Mouse (Mus musculus) lung, postnatal 25 days (tissue): ENCODE data around the gene Tmem41b.
A peak's percentile ranks its signal among the peaks of the same experiment; 100 is the strongest.

ENCODE experiments used
- DNase-seq: peaks from one replicate; pipeline ENCODE4 v3.0.0; 2022; ENCODE audit warnings: low spot score

Tmem41b gene

DNA sequence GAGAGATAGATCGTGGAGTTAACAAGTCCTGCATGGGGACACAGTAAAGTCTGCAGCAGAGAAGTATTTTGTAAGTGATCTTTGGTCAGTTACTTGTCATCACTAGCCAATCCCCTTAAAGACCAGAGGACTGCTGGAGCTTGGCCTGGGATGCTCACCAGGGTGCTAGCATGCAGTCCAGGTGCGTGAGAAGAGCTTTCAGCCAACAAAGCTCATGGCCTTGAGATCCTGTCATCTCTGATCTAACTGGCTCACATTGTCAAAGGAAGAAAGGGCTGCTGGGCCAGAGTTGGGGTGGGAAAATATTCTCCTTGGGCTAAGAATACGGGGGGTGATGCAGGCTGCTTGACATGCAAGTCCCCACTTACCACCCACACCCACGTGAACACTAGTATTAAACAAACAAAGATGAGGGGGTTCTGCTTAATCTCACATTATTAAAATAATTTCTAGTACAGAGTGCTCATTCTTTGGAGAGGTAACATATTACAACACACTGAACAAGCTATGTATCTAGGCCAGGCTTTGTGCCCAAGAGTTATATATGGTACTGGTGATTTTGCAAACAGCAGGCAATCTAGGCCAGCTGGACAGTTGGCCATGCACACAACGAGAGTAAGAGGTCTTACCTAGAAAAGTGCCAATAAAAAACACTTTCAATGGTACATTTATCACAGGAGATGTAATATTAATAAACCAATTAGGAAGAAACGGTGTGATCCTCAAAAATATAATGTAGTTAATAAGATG, 10.6 kb downstream of the Tmem41b start:
- DNase-seq = no peak

DNA sequence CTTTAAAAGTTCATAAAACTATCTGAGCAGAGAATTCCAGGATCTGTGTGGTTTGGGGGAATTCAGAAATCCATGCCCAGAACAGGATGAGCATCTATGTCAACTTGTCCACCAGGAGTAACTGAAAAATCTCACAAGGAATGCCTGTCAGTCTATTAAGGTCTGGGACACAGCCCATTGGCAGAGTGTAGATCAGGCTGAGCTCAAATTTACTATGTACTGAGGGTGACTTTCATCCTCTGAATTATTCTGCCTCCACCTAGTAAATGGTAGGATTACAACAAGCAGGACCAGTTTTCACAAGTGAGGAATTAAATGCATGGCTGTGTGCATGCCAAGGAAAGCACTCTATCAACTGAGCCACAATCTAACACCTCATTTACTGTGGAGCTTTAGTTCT, 17.2 kb downstream of the Tmem41b start:
- no peak for DNase-seq

DNA sequence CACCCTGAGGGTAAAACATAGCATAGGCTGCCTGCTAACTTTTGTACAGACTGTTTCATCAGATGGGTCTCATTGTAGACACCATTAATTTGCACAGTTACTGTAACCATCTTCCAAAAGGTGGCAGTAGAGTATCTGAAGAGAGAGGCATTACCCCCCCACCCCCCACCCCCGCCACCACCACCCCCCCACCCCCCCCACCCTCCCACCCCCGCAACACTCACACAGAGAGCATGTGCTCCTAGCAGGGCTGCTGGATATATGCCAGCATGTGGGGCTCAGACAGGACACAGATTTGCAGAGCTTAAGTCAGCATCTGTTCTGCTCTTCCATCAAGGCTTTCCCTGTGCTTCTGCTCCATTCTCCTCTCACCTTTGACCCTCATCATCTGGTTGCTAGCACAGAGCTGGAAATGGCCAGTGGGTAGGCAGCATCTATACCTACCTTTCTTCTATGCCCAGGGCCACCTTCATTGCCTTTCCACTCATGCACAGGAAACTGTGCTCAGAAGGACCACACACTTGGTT, 17.7 kb downstream of the Tmem41b start:
- DNase-seq = no peak

DNA sequence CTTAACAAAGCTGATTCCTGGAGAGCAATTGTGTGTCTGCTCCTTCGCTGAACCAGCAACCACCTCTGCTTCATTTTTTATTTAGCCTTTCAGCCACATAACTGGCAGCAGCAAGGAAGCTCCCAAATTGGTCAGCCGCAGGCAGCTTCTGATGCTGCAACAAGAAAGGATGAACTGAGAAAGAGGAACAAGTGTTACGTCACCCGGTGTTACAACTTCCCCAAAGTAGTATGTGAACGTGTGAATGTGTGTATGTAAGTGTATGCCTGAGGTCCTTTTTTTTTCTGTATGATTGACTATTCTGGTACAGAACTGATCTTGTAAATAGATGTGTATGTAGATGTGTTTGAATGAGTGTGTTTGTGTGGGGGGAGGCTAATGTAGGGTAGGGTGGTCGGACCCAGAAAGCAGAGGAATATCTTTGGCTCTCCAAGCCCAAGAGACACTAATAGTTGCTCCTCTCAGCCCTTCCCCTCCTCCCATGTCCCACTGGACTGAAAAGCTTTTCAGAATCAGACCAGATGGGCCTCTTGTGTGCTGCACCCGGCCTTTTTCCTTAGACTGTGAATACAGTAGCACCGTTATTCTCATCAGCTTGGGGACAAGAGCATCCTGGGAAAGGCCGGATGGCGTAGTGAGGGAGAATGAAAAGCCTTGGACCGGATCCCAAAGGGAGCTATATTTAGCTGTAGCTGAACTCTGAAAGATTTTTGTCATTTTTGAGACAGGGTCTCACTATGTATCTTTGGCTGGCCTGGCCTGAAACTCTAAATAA, 18.7 kb downstream of the Tmem41b start:
- DNase-seq = peak; percentile 53

DNA sequence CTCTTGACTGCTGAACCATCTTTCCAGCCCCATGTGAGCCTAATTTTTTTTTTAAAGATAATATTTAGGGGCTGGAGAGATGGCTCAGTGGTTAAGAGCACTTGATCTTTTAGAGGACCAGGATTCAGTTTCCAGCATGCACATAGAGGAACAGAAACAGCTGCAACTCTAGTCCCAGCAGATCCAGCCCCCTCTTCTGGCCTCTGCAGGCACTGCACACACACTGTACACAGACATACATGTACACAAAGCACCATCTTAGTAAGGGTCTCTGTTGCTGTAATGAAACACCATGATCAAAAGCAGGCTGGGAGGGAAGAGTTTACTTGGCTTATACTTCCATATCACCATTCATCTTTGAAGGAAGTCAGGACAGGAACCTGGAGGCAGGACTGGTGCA, 21.1 kb downstream of the Tmem41b start:
- DNase-seq = no peak

DNA sequence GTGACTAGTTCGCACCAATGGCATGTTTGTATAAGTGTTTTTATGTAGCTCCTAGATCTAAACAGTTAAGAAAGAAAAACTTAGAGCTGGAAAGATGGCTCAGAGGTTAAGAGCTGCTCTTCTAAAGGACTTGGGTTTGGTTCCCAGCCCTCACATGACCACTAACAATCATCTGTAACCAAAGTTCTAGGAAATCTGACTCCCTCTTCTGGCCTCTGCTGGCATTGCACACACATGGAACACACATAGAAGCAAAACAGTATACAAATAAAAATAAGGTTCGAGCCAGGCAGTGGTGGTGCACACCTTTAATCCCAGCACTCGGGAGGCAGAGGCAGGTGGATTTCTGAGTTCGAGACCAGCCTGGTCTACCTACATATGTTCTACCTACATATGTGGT, 23.0 kb downstream of the Tmem41b start:
- no peak for DNase-seq

DNA sequence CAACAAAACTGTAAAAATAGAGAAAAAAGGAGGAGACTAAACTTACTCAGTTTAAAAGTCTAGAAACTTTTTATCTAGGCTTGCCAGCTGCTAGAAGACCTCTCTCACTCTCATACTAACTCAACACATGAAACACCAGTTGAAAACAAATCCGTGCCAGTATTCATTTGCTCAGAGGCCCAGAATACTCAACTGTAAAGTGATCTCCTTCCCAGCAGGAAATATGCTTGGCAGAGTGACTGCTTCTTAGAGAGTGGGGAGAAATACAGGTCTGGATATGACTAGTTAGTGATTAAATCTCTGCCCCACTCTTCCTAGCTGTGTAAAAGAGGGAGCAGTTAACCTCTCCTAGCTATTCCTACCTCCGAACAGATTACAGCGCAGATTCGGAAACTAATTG, 24.1 kb downstream of the Tmem41b start:
- DNase-seq = no peak

DNA sequence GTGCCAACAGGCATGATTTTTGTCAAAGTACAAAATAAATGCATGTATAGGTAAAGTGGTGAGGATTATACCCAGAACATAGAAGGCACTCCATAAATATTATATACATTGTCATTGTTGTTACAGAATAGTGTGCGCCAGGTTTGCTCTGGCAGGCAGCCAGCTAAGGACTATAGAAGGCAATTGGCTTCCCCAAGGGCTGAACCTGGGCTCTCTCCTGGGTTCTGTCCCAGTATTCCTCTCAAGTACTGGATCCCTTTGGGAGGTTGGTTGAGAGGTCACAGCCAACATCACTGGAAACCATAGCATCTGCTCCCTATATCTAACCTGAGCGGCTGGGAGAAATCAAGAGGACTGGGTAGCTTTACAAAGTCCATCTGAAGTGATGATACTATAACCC, 25.2 kb downstream of the Tmem41b start:
- DNase-seq = no peak

DNA sequence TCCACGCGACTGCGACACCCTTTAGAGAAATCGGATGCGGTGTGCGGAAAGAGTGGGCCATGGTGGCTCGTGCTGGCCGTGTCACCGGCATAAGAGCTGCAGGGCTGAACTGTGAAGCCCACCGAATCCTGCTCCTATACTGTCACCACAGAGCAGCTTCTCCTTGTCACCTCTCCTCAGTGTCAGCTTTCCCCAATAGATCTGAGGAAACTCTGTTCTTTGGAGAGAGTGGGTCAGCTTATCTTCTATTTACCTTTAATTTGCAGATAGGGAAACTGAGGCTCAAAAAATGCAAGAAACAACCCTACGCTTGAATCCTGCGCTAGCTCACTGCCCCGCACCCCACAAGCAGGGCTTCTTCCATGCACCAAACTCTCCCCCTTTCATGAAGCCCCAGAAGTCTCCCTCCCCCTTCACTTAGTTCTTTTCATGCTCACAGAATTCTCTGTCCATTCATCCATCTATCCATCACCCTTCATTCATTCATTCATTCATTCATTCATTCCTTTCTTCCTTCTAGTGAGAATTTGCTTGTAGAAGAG, 26.0 kb downstream of the Tmem41b start:
- DNase-seq = no peak

DNA sequence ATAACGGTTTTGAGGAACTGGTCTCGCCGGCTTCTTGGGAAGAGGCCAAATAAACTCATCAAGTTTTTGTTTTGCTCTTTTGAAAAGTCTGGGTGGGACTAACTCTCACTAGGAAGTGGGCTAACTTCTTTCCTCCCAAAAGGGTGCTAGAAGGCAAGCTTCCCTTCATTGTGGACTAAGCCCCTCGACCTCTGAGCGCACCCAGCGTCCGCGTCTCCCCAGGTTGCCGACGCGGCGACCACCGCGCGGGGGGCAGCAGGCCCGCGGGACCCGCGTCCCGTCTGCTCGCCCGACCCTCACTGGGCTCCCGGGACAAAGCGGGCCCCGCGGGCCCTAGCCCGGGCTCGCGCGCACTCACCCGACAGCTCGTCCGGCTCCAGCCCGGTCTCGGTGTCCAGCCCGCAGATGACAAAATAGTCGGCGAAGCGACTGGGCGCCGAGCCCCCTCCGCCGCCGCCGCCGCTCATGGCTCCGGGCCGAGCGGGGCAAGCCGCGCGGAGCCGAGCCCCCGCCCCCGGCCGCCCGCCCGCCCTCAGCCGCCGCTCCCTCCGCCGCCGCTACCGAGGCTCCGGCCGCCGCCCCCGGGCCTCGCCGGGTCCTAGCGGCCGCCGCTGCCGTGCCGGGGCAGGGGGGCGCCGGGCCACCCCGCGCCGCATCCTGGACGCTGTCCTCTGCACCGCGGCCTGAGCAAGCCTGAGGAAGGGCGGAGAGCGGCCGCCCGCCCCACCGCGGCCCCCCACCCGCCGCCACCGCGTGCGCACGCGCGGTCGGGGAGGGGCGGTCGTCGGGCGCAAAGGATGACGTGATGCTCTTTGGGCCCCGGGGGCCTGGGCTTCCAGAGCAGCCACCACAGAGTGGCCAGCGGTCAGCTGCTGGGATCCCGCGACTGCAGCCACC, 26.8 kb downstream of the Tmem41b start, which contains the start of gene Dennd5a:
Dennd5a (minus strand) TSS at position 755 of the 897 bp plus-strand sequence.
- peak; percentile 70 for DNase-seq

DNA sequence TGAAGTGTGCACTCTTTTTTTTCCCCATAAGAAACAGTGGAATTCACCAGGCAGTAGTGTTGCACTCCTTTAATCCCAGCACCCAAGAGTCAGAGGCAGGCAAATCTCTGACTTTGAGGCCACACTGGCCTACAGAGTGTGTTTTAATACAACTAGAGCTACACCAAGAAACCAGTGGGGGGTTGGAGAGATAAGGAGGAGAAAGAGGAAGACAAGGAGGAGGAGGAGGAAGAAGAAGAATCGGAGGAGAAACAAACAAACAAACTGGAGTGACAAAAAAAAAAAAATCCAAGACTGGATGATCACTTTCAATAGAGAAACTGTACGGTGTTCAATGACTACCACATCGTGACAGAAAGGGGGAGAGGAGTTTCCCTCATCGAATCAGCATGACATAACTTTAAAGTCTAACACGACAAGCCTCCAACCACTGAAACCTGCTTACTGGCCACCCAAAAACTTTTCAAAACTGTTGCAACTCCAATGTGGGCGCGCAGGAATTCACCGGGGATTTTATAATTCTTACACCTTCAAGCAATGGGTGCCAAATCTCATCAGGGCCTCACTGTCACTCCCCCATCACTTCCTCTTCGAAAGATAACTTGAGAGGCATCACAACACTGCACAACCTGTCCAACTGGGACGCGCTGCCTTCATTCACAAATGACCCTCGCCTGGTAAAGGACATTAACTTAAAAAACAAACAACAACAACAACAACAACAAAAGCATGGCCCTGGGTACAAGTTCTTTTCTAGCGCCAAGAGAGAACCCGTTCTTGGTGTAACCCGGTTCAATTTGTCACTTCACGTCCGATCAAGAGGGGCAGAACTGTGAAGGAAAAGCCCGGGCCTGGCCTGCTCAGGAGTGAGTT, 27.6 kb downstream of the Tmem41b start:
- no peak for DNase-seq

DNA sequence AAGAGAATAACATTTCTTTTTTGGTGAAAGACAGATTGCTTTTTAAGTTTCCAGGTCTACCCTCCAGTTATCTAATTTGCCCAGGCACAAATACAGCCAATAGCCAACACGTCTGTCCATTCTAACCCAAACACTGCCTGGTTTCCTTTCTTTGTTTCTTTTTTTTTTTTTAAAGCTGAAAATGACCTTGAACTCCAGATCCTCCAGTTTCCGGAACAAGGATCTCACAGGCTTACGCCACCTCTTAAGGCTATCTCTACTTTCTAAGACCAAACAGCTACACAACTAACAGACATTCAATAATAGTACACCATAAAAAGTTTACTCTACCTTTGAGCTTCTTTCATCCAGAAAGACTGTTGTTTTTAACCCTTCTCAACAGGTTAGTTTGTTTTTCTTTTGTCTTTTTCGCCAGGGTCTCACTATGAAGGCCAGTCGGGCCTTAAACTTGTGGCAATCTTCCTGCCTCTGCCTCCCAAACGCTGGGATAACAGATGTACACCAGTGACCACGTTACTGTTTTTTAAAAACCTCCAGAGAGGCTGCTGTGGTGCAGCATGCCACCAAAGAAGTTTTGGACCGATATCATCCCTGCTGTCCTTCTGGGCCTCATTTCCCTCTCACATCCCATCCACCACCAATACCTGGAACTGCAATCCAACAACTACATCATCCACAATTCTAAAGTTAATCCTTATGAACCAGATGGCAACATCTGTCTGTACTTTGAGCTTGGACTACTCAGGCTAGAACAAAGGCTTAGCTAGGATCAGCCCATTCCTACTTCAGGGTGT, 28.5 kb downstream of the Tmem41b start:
- no peak for DNase-seq

DNA sequence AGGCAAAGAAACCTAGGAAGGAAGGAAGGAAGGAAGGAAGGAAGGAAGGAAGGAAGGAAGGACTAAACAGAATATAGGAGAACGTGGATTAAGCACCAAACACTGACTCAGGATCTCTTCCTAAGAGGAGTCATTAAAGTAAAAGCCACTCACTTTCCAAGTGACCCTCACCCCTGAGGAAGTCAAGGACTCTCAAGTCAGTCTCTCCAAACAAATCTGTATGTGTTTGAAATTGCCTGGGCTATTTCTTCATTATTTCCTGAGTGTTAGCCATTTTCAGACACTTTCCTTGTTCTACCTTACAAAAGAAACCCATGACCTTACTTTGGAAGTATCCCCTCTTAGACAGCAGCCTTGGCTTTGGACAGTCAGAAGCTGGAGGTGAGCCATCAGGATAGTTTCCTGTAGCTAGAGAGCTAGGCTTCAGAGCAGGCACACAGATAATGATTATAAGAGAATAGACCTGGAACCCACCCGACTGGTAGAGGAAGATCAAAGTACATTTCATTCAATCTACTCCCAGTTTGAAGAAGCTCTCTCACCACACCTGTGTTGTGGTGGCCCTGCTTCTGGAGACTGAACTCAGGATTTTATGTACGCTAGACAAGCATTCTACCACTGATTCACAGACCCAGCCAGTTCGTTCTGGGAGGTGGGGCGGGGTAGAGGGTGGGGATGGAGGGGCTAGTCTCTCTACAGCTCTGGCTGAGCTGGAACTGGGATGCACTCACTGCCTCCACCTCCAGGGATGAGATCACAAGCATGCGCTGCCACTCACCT, 31.9 kb downstream of the Tmem41b start:
- no peak for DNase-seq

DNA sequence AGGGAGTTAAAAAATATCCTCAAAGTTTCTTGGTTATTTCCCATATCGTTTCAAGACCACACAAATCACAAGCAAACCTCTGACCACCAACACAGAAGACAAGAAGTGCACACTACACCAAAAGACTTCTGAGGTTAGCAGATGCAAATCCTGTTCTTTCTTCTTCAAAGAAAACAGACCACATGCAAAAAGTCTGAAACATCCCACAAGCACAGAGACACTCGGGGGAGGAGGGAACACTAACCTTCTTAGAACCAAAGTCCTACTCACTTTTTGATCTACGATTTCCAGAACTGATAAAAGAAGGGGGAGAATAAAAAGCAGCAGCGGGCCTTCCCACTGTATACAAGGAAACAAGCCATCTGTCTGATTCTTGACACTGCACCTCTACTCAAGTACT, 35.4 kb downstream of the Tmem41b start:
- DNase-seq = no peak

DNA sequence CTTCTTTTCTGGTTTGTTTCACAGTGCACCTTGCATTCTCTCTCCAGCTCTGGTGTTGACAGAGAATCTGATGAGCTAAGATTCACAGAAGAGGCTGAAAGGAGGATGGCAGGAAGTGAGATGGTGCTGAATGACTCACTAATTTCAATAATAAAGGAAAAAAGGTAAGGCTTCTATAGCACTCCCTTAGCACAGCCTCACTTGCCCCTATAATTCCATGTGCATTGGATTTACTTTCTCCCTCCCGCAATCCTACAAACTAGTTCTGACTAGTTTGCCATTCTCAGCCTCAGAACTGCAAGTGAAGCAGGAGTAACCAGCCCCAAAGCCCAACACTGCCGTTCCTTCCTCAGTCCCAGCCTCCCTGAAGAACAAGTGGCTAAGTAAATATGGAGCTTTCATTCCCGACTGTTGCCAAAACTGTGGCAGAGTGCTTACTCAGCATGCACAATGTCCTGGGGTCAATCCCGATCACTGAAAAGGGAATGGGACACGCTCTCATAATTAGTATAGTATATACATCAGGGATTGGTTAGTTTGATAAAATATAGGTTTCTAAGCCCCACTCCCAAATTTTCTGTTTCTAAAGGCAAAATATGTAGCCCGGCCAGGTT, 42.2 kb downstream of the Tmem41b start:
- DNase-seq = peak; percentile 27

DNA sequence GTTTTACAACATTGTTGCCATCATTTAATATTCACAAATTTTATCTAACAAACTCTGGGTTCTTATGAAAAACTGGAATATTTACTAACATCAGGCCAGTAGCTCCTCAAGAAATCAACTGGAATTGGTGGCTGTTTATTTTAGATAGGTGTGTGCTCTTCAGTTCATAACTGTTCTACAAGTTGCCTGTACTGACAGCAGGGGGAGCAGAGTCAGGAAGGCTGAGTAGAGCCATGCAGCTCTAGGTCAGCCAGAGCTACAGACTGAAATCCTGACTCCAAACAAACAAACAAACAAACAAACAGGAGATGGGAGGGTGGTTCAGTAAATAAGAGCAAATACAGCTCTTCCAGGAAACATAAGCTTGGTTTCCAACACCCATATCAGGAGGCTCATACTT, 57.1 kb downstream of the Tmem41b start:
- no peak for DNase-seq

DNA sequence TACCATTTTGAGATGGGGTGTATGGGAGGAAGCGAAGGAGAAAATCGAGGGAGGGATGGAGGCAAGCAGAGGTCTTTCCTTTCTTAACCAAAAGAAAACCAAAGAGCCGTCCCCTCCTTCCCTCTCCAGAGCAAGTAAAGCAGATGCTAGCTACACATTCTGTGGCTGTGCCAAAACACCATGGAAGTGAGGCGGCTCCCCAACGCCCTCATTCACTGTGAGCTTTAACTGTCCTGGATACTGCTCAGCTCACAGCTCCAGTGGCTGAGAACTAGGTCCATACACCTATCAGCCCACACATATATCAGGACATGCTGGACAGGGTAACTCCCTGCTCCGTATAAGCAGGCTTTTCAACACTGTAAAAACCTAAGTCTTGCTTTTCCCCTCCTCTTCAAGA, 58.4 kb downstream of the Tmem41b start:
- no peak for DNase-seq

DNA sequence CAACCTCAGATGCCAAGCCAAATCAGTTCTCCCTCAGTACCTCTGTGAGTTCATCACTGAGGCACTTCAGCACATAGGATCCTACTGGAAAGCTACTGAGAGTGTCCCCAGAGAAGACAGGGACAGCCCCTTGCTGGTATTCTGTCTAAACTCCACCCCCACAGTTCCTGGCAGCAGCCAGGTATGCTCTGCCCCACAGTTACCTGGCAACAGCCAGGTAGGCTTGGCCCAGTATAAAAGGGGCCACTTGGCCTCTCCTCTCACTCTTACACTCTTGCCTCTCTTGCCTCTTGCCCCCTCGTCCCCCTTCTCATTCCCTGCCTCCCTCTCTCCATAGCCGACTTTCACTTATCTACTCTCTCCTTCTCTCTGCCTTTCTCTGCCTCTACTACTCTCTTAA, 61.8 kb downstream of the Tmem41b start:
- DNase-seq = peak; percentile 26

DNA sequence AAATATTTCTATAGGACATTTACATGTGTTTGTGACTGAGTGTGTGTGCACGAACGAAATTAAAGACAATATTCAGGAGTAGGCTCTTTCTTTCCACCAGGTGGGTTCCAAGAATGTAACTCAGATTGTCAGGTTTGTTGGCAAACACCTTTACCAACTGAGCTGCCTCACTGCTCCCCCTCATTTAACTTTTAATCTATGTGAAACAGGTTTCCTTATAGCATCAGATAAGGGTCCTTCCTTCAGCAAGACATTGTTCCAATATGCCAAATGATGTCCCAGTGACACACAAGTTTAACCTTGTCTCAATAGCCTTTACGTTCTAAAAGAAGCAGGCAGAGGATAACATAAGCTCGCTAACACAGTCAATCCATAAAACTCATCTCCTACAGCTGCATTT, 63.8 kb downstream of the Tmem41b start:
- no peak for DNase-seq
